Mouse (Mus musculus) thymus, postnatal 36 days (tissue): ENCODE measurements around the gene Dlg1.
A peak's percentile ranks its signal among the peaks of the same experiment; 100 is the strongest.

Experiments
- DNase-seq, 2 experiments: peaks; one replicate each; pipeline ENCODE4 v3.0.0; 2022; ENCODE audit warnings: mixed read lengths in 2 of 2

Dlg1 gene

GRCm38 (mm10) chr16:31906896-31907295 is 243.7 kb downstream of the Dlg1 start:
- no peak for DNase-seq

GRCm38 (mm10) chr16:31908959-31909358 is 245.7 kb downstream of the Dlg1 start:
- no peak for DNase-seq

DNA sequence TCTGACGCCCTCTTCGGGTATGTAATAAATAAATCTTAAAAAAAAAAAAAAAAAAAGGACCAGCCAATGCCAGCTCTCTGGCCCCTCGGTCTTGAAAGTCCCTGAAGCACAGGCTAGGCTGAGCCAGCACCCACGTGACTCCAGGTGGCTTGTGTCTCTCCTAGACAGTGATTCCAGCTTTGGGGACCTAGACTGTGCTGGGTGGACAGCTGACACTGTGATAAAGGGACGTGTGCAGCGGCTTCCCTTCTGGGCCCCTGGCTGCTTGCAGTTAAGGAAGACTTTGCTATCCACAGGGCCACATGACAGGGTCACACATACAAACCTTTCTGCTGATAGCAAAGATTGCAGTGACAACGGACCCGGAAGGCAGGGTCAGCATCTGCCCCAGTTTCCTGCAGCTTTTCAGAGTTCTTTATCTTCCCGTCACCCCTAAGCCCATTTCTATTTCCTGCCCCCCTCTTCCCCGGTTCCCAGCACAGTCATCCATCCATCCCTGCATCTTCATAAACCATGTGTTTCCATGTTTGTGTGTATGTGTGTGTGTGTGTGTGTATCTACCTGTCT is 247.1 kb downstream of the Dlg1 start:
- no peak for DNase-seq

DNA sequence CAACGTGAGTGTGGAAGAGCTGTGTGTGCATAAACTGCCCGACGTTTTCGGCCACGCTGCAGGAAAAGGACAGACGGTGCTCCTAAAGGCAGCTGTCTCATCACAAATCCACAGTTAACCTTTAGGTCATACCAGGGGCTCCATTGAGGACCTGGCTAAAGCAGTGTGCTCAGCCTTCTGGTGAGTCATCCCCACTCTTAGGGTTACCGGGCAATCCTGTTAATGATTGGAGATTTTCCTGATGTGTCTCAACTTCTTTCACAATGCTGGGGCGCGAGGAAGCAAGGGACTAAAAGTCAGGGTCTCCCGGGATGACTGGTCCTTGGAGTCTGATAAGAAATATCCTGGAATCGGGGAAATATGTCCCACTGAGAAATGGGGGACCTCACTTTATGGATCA is 254.5 kb downstream of the Dlg1 start:
- no peak for DNase-seq

DNA sequence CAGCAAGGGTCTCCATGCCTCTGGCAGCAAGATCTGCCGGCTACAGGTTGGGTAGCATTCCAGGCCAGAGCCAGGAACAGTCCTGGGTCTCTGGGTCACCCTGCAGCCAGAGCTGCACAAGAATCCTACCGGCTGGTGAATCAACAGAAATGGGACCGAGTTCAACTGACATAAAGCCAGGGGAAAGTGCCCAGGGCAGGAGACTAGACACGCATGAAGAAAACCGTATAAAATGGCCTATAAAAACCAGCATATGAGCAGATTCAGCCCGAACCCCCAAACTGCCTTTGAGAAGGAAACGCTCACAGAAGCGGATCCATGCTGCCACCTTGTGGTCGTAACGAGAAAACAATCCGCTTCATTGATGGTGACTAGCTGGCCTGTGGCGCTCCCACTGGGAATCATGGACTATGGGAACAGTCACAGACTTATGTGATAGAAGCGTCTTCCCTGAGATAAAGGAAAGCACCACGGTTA is 255.0 kb downstream of the Dlg1 start:
- DNase-seq: peak; percentile 43 to 49

- DNase-seq: no peak
These were observed 261.1 kb downstream of the Dlg1 start for GRCm38 (mm10) chr16:31924368-31924767.
